Mouse (Mus musculus) right cerebral cortex, adult 2 months (tissue): ENCODE data around the gene Ide.

Source experiments
- DNase-seq, 2 experiments: peaks; one replicate each; pipeline ENCODE4 v3.0.0; 2021 to 2022; ENCODE audit warnings: low spot score in 2 of 2

Gene Ide

GRCm38 (mm10) chr19:37337752-37338151, at the start of gene Ide:
Ide (minus strand) TSS chr19:37337852.
- no peak for DNase-seq

- DNase-seq = no peak
Measured at GRCm38 (mm10) chr19:37386126-37386525, 48.5 kb upstream of the Ide start.

- DNase-seq = no peak
Measured at GRCm38 (mm10) chr19:37378816-37379215, 41.2 kb upstream of the Ide start.

GRCm38 (mm10) chr19:37377404-37377990, 39.8 kb upstream of the Ide start:
- DNase-seq = no peak

GRCm38 (mm10) chr19:37376841-37377240, 39.2 kb upstream of the Ide start:
- DNase-seq = no peak

- DNase-seq = peak; percentile 96 to 98
Measured at GRCm38 (mm10) chr19:37375755-37376615, 38.3 kb upstream of the Ide start, which contains the start of gene Kif11. Kif11 (plus strand) TSS chr19:37376403.

- no peak for DNase-seq
Measured at GRCm38 (mm10) chr19:37374941-37375754, 37.5 kb upstream of the Ide start.

- no peak for DNase-seq
Measured at GRCm38 (mm10) chr19:37370356-37370755, 32.7 kb upstream of the Ide start.

- no peak for DNase-seq
Measured at GRCm38 (mm10) chr19:37369921-37370320, 32.3 kb upstream of the Ide start.

- DNase-seq = no peak
Measured at GRCm38 (mm10) chr19:37368990-37369389, 31.3 kb upstream of the Ide start.

GRCm38 (mm10) chr19:37363128-37363939, 25.7 kb upstream of the Ide start:
- DNase-seq = peak; percentile 18 to 33

- no peak for DNase-seq
Measured at GRCm38 (mm10) chr19:37362545-37362944, 24.9 kb upstream of the Ide start.

- no peak for DNase-seq
Measured at GRCm38 (mm10) chr19:37360044-37360443, 22.4 kb upstream of the Ide start.

- DNase-seq = no peak
Measured at GRCm38 (mm10) chr19:37353331-37353730, 15.7 kb upstream of the Ide start.

- no peak for DNase-seq
Measured at GRCm38 (mm10) chr19:37352756-37353155, 15.1 kb upstream of the Ide start.

- no peak for DNase-seq
Measured at GRCm38 (mm10) chr19:37348952-37349351, 11.3 kb upstream of the Ide start.

- DNase-seq = no peak
Measured at GRCm38 (mm10) chr19:37348331-37348730, 10.7 kb upstream of the Ide start.

- no peak for DNase-seq
Measured at GRCm38 (mm10) chr19:37346258-37346657, 8.6 kb upstream of the Ide start.

- DNase-seq = no peak
Measured at GRCm38 (mm10) chr19:37343899-37344298, 6.2 kb upstream of the Ide start.

- no peak for DNase-seq
Measured at GRCm38 (mm10) chr19:37340931-37341330, 3.3 kb upstream of the Ide start.

GRCm38 (mm10) chr19:37340495-37340894, 2.8 kb upstream of the Ide start:
- no peak for DNase-seq
